8 mouse cellular contexts compared by ENCODE assay signal in the genomic region with DNA sequence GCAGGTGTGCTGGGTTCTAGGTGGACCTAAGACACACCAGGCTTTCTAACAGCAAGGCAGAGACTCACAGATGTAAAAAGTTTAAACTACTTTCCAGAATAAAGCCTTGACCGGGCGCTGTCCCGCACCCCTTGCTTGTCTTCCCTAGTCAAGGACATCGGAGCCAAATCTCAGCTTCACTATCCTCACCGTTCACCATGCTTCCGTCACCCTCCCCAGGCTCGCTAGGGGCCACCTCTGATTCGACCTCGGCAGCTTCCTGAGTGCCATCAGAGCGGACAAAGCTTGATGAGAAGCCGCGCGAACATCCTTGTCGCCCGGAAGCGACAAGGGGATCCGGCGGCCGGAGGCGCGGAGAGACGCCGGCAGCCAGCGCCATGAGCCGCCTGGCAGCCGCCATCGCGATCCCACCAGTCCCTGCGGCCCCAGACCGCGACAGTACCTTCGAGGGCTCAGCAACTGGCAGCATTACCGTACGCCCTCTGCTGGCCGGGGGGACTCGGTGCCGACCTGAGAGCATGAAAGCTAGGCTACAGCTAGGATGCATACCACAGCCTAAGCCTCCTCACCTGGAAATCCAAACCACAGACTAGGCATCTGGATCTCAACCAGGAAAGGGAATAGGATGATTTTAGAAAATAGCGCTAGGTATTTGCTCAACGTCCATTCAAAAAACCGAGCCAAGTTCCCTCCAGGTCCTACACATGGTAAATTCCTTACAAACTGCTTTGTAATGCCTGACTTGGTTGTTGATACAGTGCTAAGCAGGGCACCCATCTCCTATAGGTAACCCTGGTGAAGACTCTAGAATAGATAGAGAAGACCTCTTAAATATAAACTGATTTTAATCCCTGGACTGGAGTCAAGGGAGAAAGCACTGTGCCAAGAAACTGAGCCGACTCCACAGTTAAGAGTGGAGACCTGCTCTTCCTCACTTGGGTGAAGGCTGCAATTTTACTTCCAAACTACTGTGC. TPM values are rescaled to one million over a fixed set of nuclear protein-coding genes. Genes with fewer than 3 reads are reported as not detected.
DNase-seq lines count a peak whose midpoint lies in the region; ATAC-seq and TF ChIP-seq lines count a peak whose summit lies in the region.

No protein-coding gene starts in this region.

- H3K9me3 ChIP-seq in CH12.LX (replicated peaks; ENCODE audit: low read length): no peaks in the 10 kb centered on the region
- no peaks in the 10 kb centered on the region for H3K9me3 ChIP-seq in forebrain, embryonic 11.5 days (ENCODE audit: control insufficient read depth, low read length)
- H3K9me3 ChIP-seq in heart, postnatal 0 days (replicated peaks; ENCODE audit: control insufficient read depth, low read length): no peaks in the 10 kb centered on the region
- H3K9me3 ChIP-seq in liver, embryonic 16.5 days (replicated peaks; ENCODE audit: control insufficient read depth, low read length): no peaks in the 10 kb centered on the region
- no peaks in the 10 kb centered on the region for H3K9me3 ChIP-seq in neural tube, embryonic 13.5 days

- peak; percentile 95 for TF ChIP-seq POLR2A in CH12.LX (IDR thresholded peaks at IDR 0.05; ENCODE audit: low read depth, low read length)
- peak; percentile 89 for TF ChIP-seq POLR2A in testis, adult 2 months (IDR thresholded peaks at IDR 0.05; ENCODE audit: control insufficient read depth, low read depth, low read length)

- H3K79me2 ChIP-seq in CH12.LX (replicated peaks; ENCODE audit: control insufficient read depth, extremely low read depth, insufficient read depth, poor library complexity, severe bottlenecking): peaks cover 19% of the 10 kb centered on the region

- peak overlapping the region; percentile 68 for H3K9ac ChIP-seq in CH12.LX (ENCODE audit: insufficient read depth, low read depth)
- peak overlapping the region; percentile 81 for H3K9ac ChIP-seq in forebrain, embryonic 11.5 days (ENCODE audit: low read length)
- H3K9ac ChIP-seq in heart, postnatal 0 days (replicated peaks; ENCODE audit: low read depth, low read length): peak overlapping the region; percentile 95
- peak overlapping the region; percentile 84 for H3K9ac ChIP-seq in liver, embryonic 16.5 days (ENCODE audit: low read depth, low read length)
- peak overlapping the region; percentile 79 for H3K9ac ChIP-seq in neural tube, embryonic 13.5 days

- peak overlapping the region; percentile 79 to 88 (median 87) for H3K4me3 ChIP-seq in CH12.LX (replicated peaks in 1 of 3; ENCODE audit: low read depth in 2 of 3, low read length in 2 of 3, poor library complexity in 1 of 3)
- H3K4me3 ChIP-seq in forebrain, embryonic 11.5 days (ENCODE audit: low read depth, low read length): peak overlapping the region; percentile 69
- H3K4me3 ChIP-seq in heart, postnatal 0 days (ENCODE audit: low read depth, low read length): peak overlapping the region; percentile 98
- peak overlapping the region; percentile 87 for H3K4me3 ChIP-seq in liver, embryonic 16.5 days (ENCODE audit: low read depth, low read length)
- H3K4me3 ChIP-seq in neural tube, embryonic 13.5 days: peak overlapping the region; percentile 66
- peak overlapping the region; percentile 93 for H3K4me3 ChIP-seq in testis, adult 2 months (ENCODE audit: control insufficient read depth, low read depth, low read length)

- WGBS in forebrain, embryonic 11.5 days: 3% methylated on average over 41 of the region's 41 CpGs
- WGBS in heart, postnatal 0 days: 3% methylated on average over 41 of the region's 41 CpGs
- 2% methylated on average over 41 of the region's 41 CpGs for WGBS in liver, embryonic 16.5 days (ENCODE audit: insufficient replicate concordance)
- WGBS in neural tube, embryonic 13.5 days: 4% methylated on average over 41 of the region's 41 CpGs

- ATAC-seq in forebrain, embryonic 11.5 days (replicated peaks; ENCODE audit: low FRiP score): peak; percentile 93
- peak; percentile 96 for ATAC-seq in heart, postnatal 0 days (ENCODE audit: insufficient read depth, low read depth)
- peak; percentile 94 for ATAC-seq in liver, embryonic 16.5 days (ENCODE audit: low read depth)
- peak; percentile 96 for ATAC-seq in neural tube, embryonic 13.5 days (ENCODE audit: low read depth)

- H3K4me1 ChIP-seq in CH12.LX (ENCODE audit: control insufficient read depth in 1 of 2, insufficient read depth in 2 of 2): peaks cover 0 to 20% of the 10 kb centered on the region in 2 experiments; a peak in 2 of 4 replicates
- H3K4me1 ChIP-seq in forebrain, embryonic 11.5 days (replicated peaks; ENCODE audit: control insufficient read depth, insufficient read depth, low read length): peaks cover 6% of the 10 kb centered on the region; the same call in 1 of the 2 replicates
- H3K4me1 ChIP-seq in heart, postnatal 0 days (ENCODE audit: control insufficient read depth, insufficient read depth): 0 out of 2 replicates have a peak, but pooled peaks cover 3% of the 10 kb centered on the region
- H3K4me1 ChIP-seq in liver, embryonic 16.5 days (ENCODE audit: control insufficient read depth, low read depth, low read length): peaks cover 8% of the 10 kb centered on the region
- H3K4me1 ChIP-seq in neural tube, embryonic 13.5 days (replicated peaks): peaks cover 13% of the 10 kb centered on the region
- no peaks in the 10 kb centered on the region; the same call in 1 of the 2 replicates for H3K4me1 ChIP-seq in testis, adult 2 months (ENCODE audit: control insufficient read depth, insufficient read depth, low read length)

- in situ Hi-C loops in CH12.LX (cut with MboI; ENCODE audit: low pct_ligation_motif_present, low pct_unique_long_range_greater_than_20kb, low sequenced_read_pairs): no loop called here

- dilution Hi-C loops in CH12.LX (cut with MboI; ENCODE audit: extremely low pct_ligation_motif_present, extremely low pct_unique_long_range_greater_than_20kb, low sequenced_read_pairs): no loop called here

- H3K27ac ChIP-seq in CH12.LX (ENCODE audit: insufficient read depth, low read depth): 0 out of 2 replicates have a peak overlapping the region, but pooled peaks have one; percentile 19
- no peak overlapping the region; the same call in 1 of the 2 replicates for H3K27ac ChIP-seq in forebrain, embryonic 11.5 days (ENCODE audit: low read depth, low read length)
- H3K27ac ChIP-seq in heart, postnatal 0 days (ENCODE audit: low read depth): peak overlapping the region; percentile 63
- no peak overlapping the region for H3K27ac ChIP-seq in liver, embryonic 16.5 days (ENCODE audit: low read length)
- no peak overlapping the region for H3K27ac ChIP-seq in neural tube, embryonic 13.5 days (replicated peaks)
- H3K27ac ChIP-seq in testis, adult 2 months (ENCODE audit: control insufficient read depth, insufficient read depth, low read depth, low read length): peak overlapping the region; percentile 76

- peak; percentile 90 for DNase-seq in CH12.LX (ENCODE audit: extremely low read depth)
- DNase-seq in c-Kit-positive CD71-positive TER-119-negative erythroid progenitor cells, embryonic 14.5 days (ENCODE audit: low read depth): peak; percentile 89
- peak; percentile 95 for DNase-seq in forebrain, embryonic 11.5 days (ENCODE audit: low spot score)
- peak; percentile 91 for DNase-seq in heart, postnatal 0 days (ENCODE audit: low spot score)
- DNase-seq in kidney, postnatal 4 days: peak; percentile 97

- peak; percentile 68 to 89 for TF ChIP-seq CTCF in CH12.LX (conservative IDR thresholded peaks at IDR 0.05 in 1 of 2, IDR thresholded peaks at IDR 0.05 in 1 of 2; ENCODE audit: low read depth in 2 of 2, low read length in 2 of 2)
- TF ChIP-seq CTCF in heart, postnatal 0 days (IDR thresholded peaks at IDR 0.05; ENCODE audit: low read depth): peak; percentile 95
- TF ChIP-seq CTCF in testis, adult 2 months (IDR thresholded peaks at IDR 0.05; ENCODE audit: control insufficient read depth, insufficient read depth, insufficient replicate concordance, low read depth, low read length): peak; percentile 97

- no peak for TF ChIP-seq EP300 in CH12.LX (IDR thresholded peaks at IDR 0.05; ENCODE audit: low read length)
- TF ChIP-seq EP300 in heart, postnatal 0 days (IDR thresholded peaks at IDR 0.05; ENCODE audit: low read depth): no peak

- TF ChIP-seq RAD21 in CH12.LX (IDR thresholded peaks at IDR 0.05; ENCODE audit: low read depth, low read length): peak; percentile 17

- peaks cover 36 to 68% of the 10 kb centered on the region in 2 experiments for H3K36me3 ChIP-seq in CH12.LX (replicated peaks in 1 of 2; ENCODE audit: control insufficient read depth in 1 of 2, insufficient read depth in 1 of 2, low read length in 1 of 2)
- H3K36me3 ChIP-seq in forebrain, embryonic 11.5 days (ENCODE audit: control insufficient read depth, insufficient read depth, low read length): peaks cover 14% of the 10 kb centered on the region; the same call in 1 of the 2 replicates
- H3K36me3 ChIP-seq in heart, postnatal 0 days (replicated peaks; ENCODE audit: control insufficient read depth, insufficient read depth, low read length): peaks cover 61% of the 10 kb centered on the region
- peaks cover 11% of the 10 kb centered on the region for H3K36me3 ChIP-seq in liver, embryonic 16.5 days (ENCODE audit: control insufficient read depth, insufficient read depth)
- peaks cover 86% of the 10 kb centered on the region for H3K36me3 ChIP-seq in neural tube, embryonic 13.5 days
- peaks cover 1% of the 10 kb centered on the region; the same call in 1 of the 2 replicates for H3K36me3 ChIP-seq in testis, adult 2 months (ENCODE audit: control insufficient read depth, insufficient read depth, low read length)

- H3K27me3 ChIP-seq in CH12.LX (replicated peaks): no peaks in the 10 kb centered on the region
- no peaks in the 10 kb centered on the region for H3K27me3 ChIP-seq in forebrain, embryonic 11.5 days (ENCODE audit: control insufficient read depth, insufficient read depth, low read length)
- H3K27me3 ChIP-seq in heart, postnatal 0 days (ENCODE audit: control insufficient read depth, insufficient read depth, low read length): no peaks in the 10 kb centered on the region
- no peaks in the 10 kb centered on the region for H3K27me3 ChIP-seq in liver, embryonic 16.5 days (ENCODE audit: control insufficient read depth, insufficient read depth, low read depth, low read length)
- no peaks in the 10 kb centered on the region for H3K27me3 ChIP-seq in neural tube, embryonic 13.5 days
- H3K27me3 ChIP-seq in testis, adult 2 months (ENCODE audit: control insufficient read depth, insufficient read depth, low read length): no peaks in the 10 kb centered on the region

- no peak overlapping the region for H3K4me2 ChIP-seq in CH12.LX (ENCODE audit: insufficient read depth, low read depth, poor library complexity, severe bottlenecking)
- H3K4me2 ChIP-seq in forebrain, embryonic 11.5 days (ENCODE audit: low read depth, low read length, severe bottlenecking): peak overlapping the region; percentile 72
- peak overlapping the region; percentile 78 for H3K4me2 ChIP-seq in heart, postnatal 0 days (ENCODE audit: low read depth, low read length)
- H3K4me2 ChIP-seq in liver, embryonic 16.5 days (ENCODE audit: low read depth, low read length): peak overlapping the region; percentile 78
- peak overlapping the region; percentile 91 for H3K4me2 ChIP-seq in neural tube, embryonic 13.5 days

RNA-seq across cellular contexts. Expression of gene Smarcc1, which starts 16.6 kb away (rescaled TPM):
- 41.3 and 44.2 TPM in 2 replicates for total RNA-seq in CH12.LX (2012; rRNA removed)
- total RNA-seq in CH12.LX (2014; rRNA removed): 26.8 and 30.4 TPM in 2 replicates
- 89.9 and 97.0 TPM in 2 replicates for polyA plus RNA-seq in CH12.LX (2012; ENCODE audit: insufficient read length, low read depth)
- 181 and 190 TPM in 2 replicates for polyA plus RNA-seq in forebrain, embryonic 11.5 days (2014; fragmentation: Nextera tagmentation; extraction: Ambion mirVana)
- total RNA-seq in heart, postnatal 0 days (2014; rRNA removed; ENCODE audit: low replicate concordance): 7.8 and 28.3 TPM in 2 replicates
- 31.9 and 32.3 TPM in 2 replicates for polyA plus RNA-seq in heart, postnatal 0 days (2015; fragmentation: Nextera tagmentation; extraction: Ambion mirVana)
- polyA plus RNA-seq in liver, embryonic 16.5 days (2015; fragmentation: Nextera tagmentation; extraction: Ambion mirVana): 24.1 and 25.7 TPM in 2 replicates
- polyA plus RNA-seq in neural tube, embryonic 13.5 days (2015; fragmentation: Nextera tagmentation; extraction: Ambion mirVana): 111 and 128 TPM in 2 replicates
- 13.6 and 14.8 TPM in 2 replicates for polyA plus RNA-seq in testis, adult 2 months (2012; rRNA removed)

RNA-seq across cellular contexts. Expression of gene Dhx30, which starts 16.7 kb away (rescaled TPM):
- total RNA-seq in CH12.LX (2012; rRNA removed) (129 and 142 TPM in 2 replicates), CH12.LX (2014; rRNA removed) (64.7 and 68.8 TPM in 2 replicates)
- 99.3 and 102 TPM in 2 replicates for polyA plus RNA-seq in CH12.LX (2012; ENCODE audit: insufficient read length, low read depth)
- 186 and 198 TPM in 2 replicates for polyA plus RNA-seq in forebrain, embryonic 11.5 days (2014; fragmentation: Nextera tagmentation; extraction: Ambion mirVana)
- 111 and 120 TPM in 2 replicates for total RNA-seq in heart, postnatal 0 days (2014; rRNA removed; ENCODE audit: low replicate concordance)
- polyA plus RNA-seq in heart, postnatal 0 days (2015; fragmentation: Nextera tagmentation; extraction: Ambion mirVana): 63.6 and 66.4 TPM in 2 replicates
- polyA plus RNA-seq in liver, embryonic 16.5 days (2015; fragmentation: Nextera tagmentation; extraction: Ambion mirVana): 31.2 and 32.3 TPM in 2 replicates
- 155 and 188 TPM in 2 replicates for polyA plus RNA-seq in neural tube, embryonic 13.5 days (2015; fragmentation: Nextera tagmentation; extraction: Ambion mirVana)
- 160 and 190 TPM in 2 replicates for polyA plus RNA-seq in testis, adult 2 months (2012; rRNA removed)

Comparison
In these comparisons a context has a peak if more than half of its experiments do, and no peak if none do; other contexts are left out.
1. H3K27ac ChIP-seq: peak in CH12.LX (single experiment), heart, postnatal 0 days (single experiment) and testis, adult 2 months (single experiment); none in forebrain, embryonic 11.5 days (single experiment), liver, embryonic 16.5 days (single experiment) and neural tube, embryonic 13.5 days (single experiment).
2. Peak in every context shown above with its lines, with median percentiles within 50 percentile points of each other: DNase-seq, H3K4me3 ChIP-seq, H3K9ac ChIP-seq, CTCF ChIP-seq and ATAC-seq.